In genomic region chr8:104437494-104438135, GRCm38 (mm10) we compare ENCODE assay signal across 12 mouse cellular contexts.
"Had no signal": no experiment of that assay in that cellular context is flagged by ENCODE, and none has a peak within 500 bp of the region (broad histone marks: within the 10 kb centered on the region; RNA-seq: fewer than 3 reads in every experiment).

No protein-coding gene starts in this region.

- H3K4me3 ChIP-seq: limb, embryonic 15.5 days; liver, embryonic 12.5 days; midbrain, embryonic 12.5 days; myocyte; neural tube, embryonic 15.5 days; stomach, embryonic 15.5 days had no signal

- H3K9me3 ChIP-seq: limb, embryonic 15.5 days; liver, embryonic 12.5 days; midbrain, embryonic 12.5 days; neural tube, embryonic 15.5 days; stomach, embryonic 15.5 days had no signal

- H3K27me3 ChIP-seq: limb, embryonic 15.5 days; liver, embryonic 12.5 days; midbrain, embryonic 12.5 days; neural tube, embryonic 15.5 days; stomach, embryonic 15.5 days had no signal

- H3K9ac ChIP-seq: limb, embryonic 15.5 days; liver, embryonic 12.5 days; lung, embryonic 14.5 days; midbrain, embryonic 12.5 days; neural tube, embryonic 15.5 days; stomach, embryonic 15.5 days had no signal

- H3K4me2 ChIP-seq: limb, embryonic 15.5 days; liver, embryonic 12.5 days; lung, embryonic 14.5 days; midbrain, embryonic 12.5 days; neural tube, embryonic 15.5 days; stomach, embryonic 15.5 days had no signal

- H3K27ac ChIP-seq: liver, embryonic 12.5 days; midbrain, embryonic 12.5 days had no signal

- DNase-seq: kidney, adult 8-10 months; kidney, postnatal 36 days; lung, embryonic 14.5 days; lung, postnatal 10 days; spleen, adult 18-20 months; thymus, postnatal 36 days had no signal

- ATAC-seq: liver, embryonic 12.5 days had no signal
